Mouse (Mus musculus): ENCODE results near the gene Flad1.

- TF ChIP-seq CTCF (IDR thresholded peaks at IDR 0.05; ENCODE audit: low read depth, low read length) (peak; percentile 67), POLR2A (IDR thresholded peaks at IDR 0.05; ENCODE audit: extremely low read depth, insufficient read depth, low read length) (peak; percentile 59; the same call in 1 of the 2 replicates)
Measured at GRCm38 (mm10) chr3:89394006-89394893, 17.4 kb downstream of the Flad1 start, which contains the start of gene Zbtb7b.

Measured in liver, adult 2 months (tissue).